In the genomic region with DNA sequence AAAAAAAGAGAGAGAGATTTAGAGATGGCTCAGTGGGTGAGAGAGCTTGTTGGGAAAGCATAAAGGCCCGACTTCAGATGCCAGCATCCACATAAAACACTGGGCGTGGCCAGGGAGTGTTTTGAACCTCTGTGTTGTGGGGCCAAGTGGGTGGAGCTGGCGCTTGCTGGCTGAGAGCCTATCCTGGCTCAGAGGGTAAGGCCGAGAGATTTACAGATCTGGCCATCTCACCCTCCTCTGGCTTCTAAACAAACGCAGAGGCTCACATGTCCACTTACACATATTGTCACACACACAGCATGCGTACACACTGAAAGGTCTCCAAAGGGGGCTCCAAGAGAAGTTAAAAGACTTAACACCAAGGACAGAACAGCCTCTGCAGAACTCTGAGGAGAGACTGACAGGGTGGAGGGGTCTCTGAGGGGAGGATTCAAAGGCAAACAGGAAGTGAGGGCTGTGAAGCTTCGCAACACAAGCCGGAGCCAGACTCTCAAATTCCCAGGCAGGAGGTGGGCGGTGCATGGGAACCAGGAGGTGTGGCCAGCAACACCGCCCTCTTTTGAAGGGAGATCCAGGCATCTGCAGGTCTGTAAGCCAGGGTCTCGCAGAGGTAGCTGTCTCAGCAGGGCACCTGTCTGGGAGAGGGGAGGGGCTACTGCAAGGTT, we compare ENCODE assay signal across 8 mouse cellular contexts.
DNase-seq lines count a peak whose midpoint lies in the region; ATAC-seq and TF ChIP-seq lines count a peak whose summit lies in the region.

No protein-coding gene starts in this region.

- TF ChIP-seq POLR2A in heart, adult 2 months (IDR thresholded peaks at IDR 0.05; ENCODE audit: insufficient read depth, low read depth, low read length) = no peak

- 0 out of 2 replicates have a peak overlapping the region, but pooled peaks have one; percentile 6 for H3K4me3 ChIP-seq in heart, embryonic 15.5 days
- no peak overlapping the region for H3K4me3 ChIP-seq in heart, adult 2 months
- H3K4me3 ChIP-seq in forebrain, embryonic 10.5 days = peak overlapping the region; percentile 38
- 0 out of 2 replicates have a peak overlapping the region, but pooled peaks have one; percentile 5 for H3K4me3 ChIP-seq in limb, embryonic 11.5 days (ENCODE audit: low read depth, low read length)
- H3K4me3 ChIP-seq in midbrain, embryonic 16.5 days (ENCODE audit: low read depth, low read length) = no peak overlapping the region
- no peak overlapping the region for H3K4me3 ChIP-seq in gastrocnemius, adult 2 months

- intact Hi-C loops in heart, adult 2 months (cut with DNase I) = no loop called here
- intact Hi-C loops in gastrocnemius, adult 2 months (cut with DNase I) = no loop called here

- H3K79me2 ChIP-seq in heart, adult 2 months (replicated peaks; ENCODE audit: control insufficient read depth, insufficient read depth, low read length) = no peaks in the 10 kb centered on the region

- peak; percentile 50; the same call in 1 of the 2 replicates for ATAC-seq in heart, embryonic 15.5 days (replicated peaks; ENCODE audit: insufficient number of reproducible peaks, insufficient read depth, low FRiP score, low read depth)
- ATAC-seq in limb, embryonic 11.5 days (ENCODE audit: insufficient number of reproducible peaks, low FRiP score, low TSS enrichment, low read depth) = peak; percentile 70; the same call in 1 of the 2 replicates
- no peak for ATAC-seq in midbrain, embryonic 16.5 days
- no peak for ATAC-seq in cerebellum, adult (ENCODE audit: insufficient number of reproducible peaks, low FRiP score, low TSS enrichment)

- WGBS in heart, embryonic 15.5 days = 8% methylated on average over 11 of the region's 11 CpGs
- 9% methylated on average over 11 of the region's 11 CpGs for WGBS in heart, adult 2 months
- WGBS in forebrain, embryonic 10.5 days = 12% methylated on average over 11 of the region's 11 CpGs
- 5% methylated on average over 11 of the region's 11 CpGs for WGBS in limb, embryonic 11.5 days
- 7% methylated on average over 11 of the region's 11 CpGs for WGBS in midbrain, embryonic 16.5 days

- peaks cover 6% of the 10 kb centered on the region; the same call in 1 of the 2 replicates for H3K4me1 ChIP-seq in heart, embryonic 15.5 days (replicated peaks)
- H3K4me1 ChIP-seq in heart, adult 2 months (ENCODE audit: control insufficient read depth, insufficient read depth, low read length) = no peaks in the 10 kb centered on the region
- peaks cover 28% of the 10 kb centered on the region for H3K4me1 ChIP-seq in forebrain, embryonic 10.5 days
- peaks cover 7% of the 10 kb centered on the region; the same call in 1 of the 2 replicates for H3K4me1 ChIP-seq in limb, embryonic 11.5 days (ENCODE audit: control insufficient read depth, insufficient read depth, low read length)
- no peaks in the 10 kb centered on the region; the same call in 1 of the 2 replicates for H3K4me1 ChIP-seq in midbrain, embryonic 16.5 days (ENCODE audit: control insufficient read depth, insufficient read depth, low read length)

- no peak overlapping the region for H3K27ac ChIP-seq in heart, embryonic 15.5 days
- no peak overlapping the region for H3K27ac ChIP-seq in heart, adult 2 months
- H3K27ac ChIP-seq in forebrain, embryonic 10.5 days = peak overlapping the region; percentile 79
- no peak overlapping the region; the same call in 1 of the 2 replicates for H3K27ac ChIP-seq in limb, embryonic 11.5 days (replicated peaks; ENCODE audit: low read depth, low read length)
- no peak overlapping the region for H3K27ac ChIP-seq in midbrain, embryonic 16.5 days (ENCODE audit: low read length)
- no peak overlapping the region for H3K27ac ChIP-seq in gastrocnemius, adult 2 months

- H3K9ac ChIP-seq in heart, embryonic 15.5 days = no peak overlapping the region
- no peak overlapping the region for H3K9ac ChIP-seq in heart, adult 2 months (ENCODE audit: low read depth, low read length)
- no peak overlapping the region for H3K9ac ChIP-seq in limb, embryonic 11.5 days (ENCODE audit: low read length)
- H3K9ac ChIP-seq in midbrain, embryonic 16.5 days (ENCODE audit: low read depth, low read length) = 0 out of 2 replicates have a peak overlapping the region, but pooled peaks have one; percentile 17

- peak overlapping the region; percentile 50 for H3K4me2 ChIP-seq in heart, embryonic 15.5 days
- H3K4me2 ChIP-seq in limb, embryonic 11.5 days (ENCODE audit: low read depth, severe bottlenecking) = peak overlapping the region; percentile 46
- peak overlapping the region; percentile 20; the same call in 1 of the 2 replicates for H3K4me2 ChIP-seq in midbrain, embryonic 16.5 days (ENCODE audit: low read length)

- no peaks in the 10 kb centered on the region for H3K9me3 ChIP-seq in heart, embryonic 15.5 days (replicated peaks)
- H3K9me3 ChIP-seq in forebrain, embryonic 10.5 days = no peaks in the 10 kb centered on the region
- no peaks in the 10 kb centered on the region for H3K9me3 ChIP-seq in limb, embryonic 11.5 days (ENCODE audit: control insufficient read depth, low read length)
- 0 out of 2 replicates have a peak, but pooled peaks cover 5% of the 10 kb centered on the region for H3K9me3 ChIP-seq in midbrain, embryonic 16.5 days (replicated peaks; ENCODE audit: control insufficient read depth, low read length, poor library complexity, severe bottlenecking)

- DNase-seq in heart, adult 2 months = no peak
- DNase-seq in forebrain, embryonic 10.5 days (ENCODE audit: extremely low spot score, low spot score) = peak; percentile 58
- DNase-seq in limb, embryonic 11.5 days (ENCODE audit: low spot score) = peak; percentile 78
- no peak for DNase-seq in adipocyte (ENCODE audit: low spot score)
- DNase-seq in gastrocnemius, adult 2 months = no peak

- H3K27me3 ChIP-seq in heart, embryonic 15.5 days = no peaks in the 10 kb centered on the region
- no peaks in the 10 kb centered on the region for H3K27me3 ChIP-seq in heart, adult 2 months (ENCODE audit: control insufficient read depth, insufficient read depth, low read length)
- H3K27me3 ChIP-seq in forebrain, embryonic 10.5 days (ENCODE audit: poor library complexity, severe bottlenecking) = no peaks in the 10 kb centered on the region
- H3K27me3 ChIP-seq in limb, embryonic 11.5 days (ENCODE audit: control insufficient read depth, insufficient read depth, low read length) = no peaks in the 10 kb centered on the region
- no peaks in the 10 kb centered on the region for H3K27me3 ChIP-seq in midbrain, embryonic 16.5 days (ENCODE audit: control insufficient read depth, insufficient read depth, low read depth, low read length)

- TF ChIP-seq EP300 in heart, adult 2 months (IDR thresholded peaks at IDR 0.05; ENCODE audit: insufficient read depth, low read depth, low read length) = no peak

- TF ChIP-seq CTCF in heart, adult 2 months (IDR thresholded peaks at IDR 0.05) = no peak
- no peak for TF ChIP-seq CTCF in gastrocnemius, adult 2 months (IDR thresholded peaks at IDR 0.05)

- no peaks in the 10 kb centered on the region for H3K36me3 ChIP-seq in heart, embryonic 15.5 days
- no peaks in the 10 kb centered on the region for H3K36me3 ChIP-seq in heart, adult 2 months (ENCODE audit: control insufficient read depth, insufficient read depth, low read length)
- no peaks in the 10 kb centered on the region for H3K36me3 ChIP-seq in forebrain, embryonic 10.5 days (replicated peaks)
- H3K36me3 ChIP-seq in limb, embryonic 11.5 days (ENCODE audit: control insufficient read depth, insufficient read depth, low read length) = no peaks in the 10 kb centered on the region
- no peaks in the 10 kb centered on the region for H3K36me3 ChIP-seq in midbrain, embryonic 16.5 days (ENCODE audit: control insufficient read depth, insufficient read depth, low read length)

Comparison
In these comparisons a context has a peak if more than half of its experiments do, and no peak if none do; other contexts are left out.
1. H3K4me3 ChIP-seq: peak in heart, embryonic 15.5 days (single experiment), forebrain, embryonic 10.5 days (single experiment) and limb, embryonic 11.5 days (single experiment); none in heart, adult 2 months (single experiment), midbrain, embryonic 16.5 days (single experiment) and gastrocnemius, adult 2 months (single experiment).
2. ATAC-seq: peak in heart, embryonic 15.5 days (single experiment) and limb, embryonic 11.5 days (single experiment); none in midbrain, embryonic 16.5 days (single experiment) and cerebellum, adult (single experiment).
3. DNase-seq: peak in forebrain, embryonic 10.5 days (single experiment) and limb, embryonic 11.5 days (single experiment); none in heart, adult 2 months (0 of 2), adipocyte (single experiment) and gastrocnemius, adult 2 months (single experiment).
4. Peak in every context shown above with its lines, with median percentiles within 50 percentile points of each other: H3K4me2 ChIP-seq.